Mouse (Mus musculus): ENCODE data around the gene Klf8. TPM values are rescaled to one million over a fixed set of nuclear protein-coding genes. Genes with fewer than 3 reads are reported as not detected.
"Not testable (repeated sequence)": the region's sequence is repeated elsewhere in the genome, so short reads cannot be mapped to it uniquely, and the experiment has no call there.

Gene Klf8
- under 1 TPM; 0.37 to 0.64 TPM for total RNA-seq (2021)
- long read RNA-seq, experiment 1, result 0 reads
- long read RNA-seq, experiment 2, result 0 reads

GRCm38 (mm10) chrX:153237304-153237919 is at the start of gene Klf8:
Gene Klf8, plus strand, starts transcription at chrX:153237466.
- intact Hi-C loops (cut with DNase I; ENCODE audit: low total_unique reads), result no loop called here
- DNase-seq, result no peak

- intact Hi-C loops (cut with DNase I; ENCODE audit: low total_unique reads); DNase-seq: not testable (repeated sequence)
Measured at GRCm38 (mm10) chrX:153199185-153199584, 38.1 kb upstream of the Klf8 start.

- intact Hi-C loops (cut with DNase I; ENCODE audit: low total_unique reads), result no loop called here
- no peak for DNase-seq
Measured at GRCm38 (mm10) chrX:153211101-153211500, 26.2 kb upstream of the Klf8 start.

- no peak for DNase-seq
- intact Hi-C loops (cut with DNase I; ENCODE audit: low total_unique reads), result no loop called here
Measured at GRCm38 (mm10) chrX:153231240-153231639, 6.0 kb upstream of the Klf8 start.

- intact Hi-C loops (cut with DNase I; ENCODE audit: low total_unique reads), result no loop called here
- DNase-seq, result no peak
Measured at GRCm38 (mm10) chrX:153233255-153233654, 4.0 kb upstream of the Klf8 start.

- no peak for DNase-seq
Measured at GRCm38 (mm10) chrX:153237920-153238504, 746 bp downstream of the Klf8 start.

GRCm38 (mm10) chrX:153254256-153254655 is 17.0 kb downstream of the Klf8 start:
- no peak for DNase-seq
- intact Hi-C loops (cut with DNase I; ENCODE audit: low total_unique reads), result no loop called here

More at GRCm38 (mm10) chrX:153237920-153238504, 746 bp downstream of the Klf8 start:
- intact Hi-C loops (cut with DNase I; ENCODE audit: low total_unique reads), result no loop called here

- intact Hi-C loops (cut with DNase I; ENCODE audit: low total_unique reads), result no loop called here
- no peak for DNase-seq
Measured at GRCm38 (mm10) chrX:153255504-153255903, 18.2 kb downstream of the Klf8 start.

GRCm38 (mm10) chrX:153282185-153282584 is 44.9 kb downstream of the Klf8 start:
- DNase-seq, result no peak
- intact Hi-C loops (cut with DNase I; ENCODE audit: low total_unique reads), result no loop called here

- intact Hi-C loops (cut with DNase I; ENCODE audit: low total_unique reads), result no loop called here
- no peak for DNase-seq
Measured at GRCm38 (mm10) chrX:153311356-153311755, 74.1 kb downstream of the Klf8 start.

GRCm38 (mm10) chrX:153323105-153323504 is 85.8 kb downstream of the Klf8 start:
- no peak for DNase-seq
- intact Hi-C loops (cut with DNase I; ENCODE audit: low total_unique reads), result no loop called here

GRCm38 (mm10) chrX:153334140-153334539 is 96.9 kb downstream of the Klf8 start:
- intact Hi-C loops (cut with DNase I; ENCODE audit: low total_unique reads); DNase-seq: not testable (repeated sequence)

GRCm38 (mm10) chrX:153359331-153360215 is 122.3 kb downstream of the Klf8 start:
- peak; percentile 7 for DNase-seq
- intact Hi-C loops (cut with DNase I; ENCODE audit: low total_unique reads), result loop anchor here (5.0 kb wide), 1 partner anchor 207 kb away; no protein-coding TSS in a partner anchor

GRCm38 (mm10) chrX:153360216-153360590 is 122.9 kb downstream of the Klf8 start:
- DNase-seq, result peak; percentile 4
- intact Hi-C loops (cut with DNase I; ENCODE audit: low total_unique reads), result loop anchor here (5.0 kb wide), 1 partner anchor 208 kb away; no protein-coding TSS in a partner anchor

- no peak for DNase-seq
- intact Hi-C loops (cut with DNase I; ENCODE audit: low total_unique reads), result loop anchor here (5.0 kb wide), 1 partner anchor 208 kb away; no protein-coding TSS in a partner anchor
Measured at GRCm38 (mm10) chrX:153360666-153361269, 123.5 kb downstream of the Klf8 start.

- intact Hi-C loops (cut with DNase I; ENCODE audit: low total_unique reads), result no loop called here
- peak; percentile 20 for DNase-seq
Measured at GRCm38 (mm10) chrX:153366754-153367153, 129.5 kb downstream of the Klf8 start.

GRCm38 (mm10) chrX:153369780-153370179 is 132.5 kb downstream of the Klf8 start:
- no peak for DNase-seq
- intact Hi-C loops (cut with DNase I; ENCODE audit: low total_unique reads), result no loop called here

GRCm38 (mm10) chrX:153375105-153375504 is 137.8 kb downstream of the Klf8 start:
- no peak for DNase-seq
- intact Hi-C loops (cut with DNase I; ENCODE audit: low total_unique reads), result no loop called here

GRCm38 (mm10) chrX:153381753-153382152 is 144.5 kb downstream of the Klf8 start:
- DNase-seq, result no peak
- intact Hi-C loops (cut with DNase I; ENCODE audit: low total_unique reads), result loop anchor here (10.0 kb wide), 1 partner anchor 123 kb away; no protein-coding TSS in a partner anchor

GRCm38 (mm10) chrX:153389291-153389690 is 152.0 kb downstream of the Klf8 start:
- intact Hi-C loops (cut with DNase I; ENCODE audit: low total_unique reads), result loop anchor here (10.0 kb wide), 1 partner anchor 116 kb away; no protein-coding TSS in a partner anchor

More at GRCm38 (mm10) chrX:153389291-153389690, 152.0 kb downstream of the Klf8 start:
- DNase-seq, result no peak

Data from gastrocnemius, postnatal 14 days (tissue).